Mouse (Mus musculus): ENCODE results near the gene Polr3f.

DNA sequence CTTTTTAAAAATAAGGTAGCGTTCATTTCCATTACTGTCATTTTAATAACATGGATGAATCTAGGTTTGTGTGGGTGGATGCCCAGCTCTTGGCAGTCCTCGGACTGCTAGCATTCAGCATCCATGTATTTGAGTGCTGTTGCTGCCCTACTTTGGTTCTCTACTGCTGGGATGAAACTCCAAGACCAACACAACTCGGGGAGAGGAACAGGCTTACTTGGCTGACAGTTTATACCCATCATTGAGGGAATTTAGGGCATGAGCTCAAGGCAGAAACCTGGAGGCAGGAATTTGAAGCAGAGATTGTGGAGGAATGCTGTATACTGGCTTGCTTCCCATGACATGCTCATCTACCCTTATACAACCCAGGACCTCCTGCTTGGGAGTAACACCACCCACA lies 12.9 kb upstream of the Polr3f start:
- TF ChIP-seq CTCF (IDR thresholded peaks at IDR 0.05; ENCODE audit: borderline replicate concordance, insufficient read depth, low read depth, low read length) (no peak), POLR2A (IDR thresholded peaks at IDR 0.05; ENCODE audit: borderline replicate concordance, insufficient read depth, low read length) (no peak)
